Mouse (Mus musculus) kidney, postnatal 0 days (tissue): Measurements from ENCODE around the gene Slc27a3. TPM values are rescaled to one million over a fixed set of nuclear protein-coding genes. Genes with fewer than 3 reads are reported as not detected.
A peak's percentile ranks its signal among the peaks of the same experiment; 100 is the strongest.

Source experiments
- ATAC-seq: fragments of 200-750 bp; cut with Nextera tagmentation; replicated peaks from 2 replicates; pipeline ENCODE4 v1.8.0; 2017; ENCODE audit warnings: low read depth, moderate number of reproducible peaks, moderate TSS enrichment, moderate library complexity; ENCODE audit not compliant: low FRiP score
- DNase-seq: peaks from one replicate; pipeline ENCODE4 v3.0.0-alpha.2; 2016; ENCODE audit warnings: low spot score
- H3K27ac ChIP-seq: fragments of 300-500 bp; sonication (generic); 2 replicates; pipeline ENCODE4 v1.5.1; 2014; ENCODE audit warnings: mild to moderate bottlenecking
- H3K27me3 ChIP-seq: fragments of 300-500 bp; sonication (generic); 2 replicates; pipeline ENCODE4 v1.6.1; 2014; ENCODE audit warnings: low read length, mixed read lengths; ENCODE audit not compliant: insufficient read depth
- H3K36me3 ChIP-seq: fragments of 300-500 bp; sonication (generic); 2 replicates; pipeline ENCODE4 v1.6.1; 2014; ENCODE audit warnings: low read length, mixed read lengths; ENCODE audit not compliant: insufficient read depth
- H3K4me1 ChIP-seq: fragments of 300-500 bp; sonication (generic); replicated peaks from 2 replicates; pipeline ENCODE4 v1.6.1; 2014; ENCODE audit warnings: antibody characterized with exemption, low read length, mixed read lengths; ENCODE audit not compliant: insufficient read depth
- H3K4me2 ChIP-seq: fragments of 300-500 bp; sonication (generic); 2 replicates; pipeline ENCODE4 v1.6.1; 2014; ENCODE audit warnings: mild to moderate bottlenecking, low read length, moderate library complexity, mixed read lengths
- H3K4me3 ChIP-seq: fragments of 300-500 bp; sonication (generic); replicated peaks from 2 replicates; pipeline ENCODE4 v1.5.1; 2014; ENCODE audit warnings: low read depth, low read length
- H3K9ac ChIP-seq: fragments of 300-500 bp; sonication (generic); 2 replicates; pipeline ENCODE4 v1.6.1; 2014; ENCODE audit warnings: low read depth, low read length
- H3K9me3 ChIP-seq: fragments of 300-500 bp; sonication (generic); replicated peaks from 2 replicates; pipeline ENCODE4 v1.6.1; 2016; ENCODE audit warnings: low read length, inconsistent platforms, mixed read lengths
- CTCF ChIP-seq: IDR thresholded peaks from 2 replicates; pipeline ENCODE4 v1.5.1; 2016; ENCODE audit warnings: antibody characterized with exemption, low read depth, mild to moderate bottlenecking, moderate library complexity
- WGBS: fragments of 180-500 bp; shearing (Covaris S2); extraction: QIAGEN DNeasy Blood & Tissue Kit; methylation state at CpG from one replicate; pipeline ENCODE4 v1.1.7; 2014; 5-methylcytosine and 5-hydroxymethylcytosine counted together
- polyA plus RNA-seq: library from polyadenylated mRNA; unstranded; fragments of >200 nt; fragmentation: Nextera tagmentation; extraction: Ambion mirVana; gene quantifications from 2 replicates; pipeline ENCODE4 v1.2.1, GENCODE M21; 2015

Slc27a3 gene
- polyA plus RNA-seq, 1 experiment from 2014 or later: 16.1 TPM

GRCm38 (mm10) chr3:90412312-90413010 lies 22.7 kb upstream of the Slc27a3 start:
- peak; percentile 74 for ATAC-seq

GRCm38 (mm10) chr3:90408721-90409120 lies 19.0 kb upstream of the Slc27a3 start:
- H3K9ac ChIP-seq: no peak overlapping the region
- H3K4me1 ChIP-seq: no peaks in the 10 kb centered on the region
- H3K9me3 ChIP-seq: no peaks in the 10 kb centered on the region
- no peak for TF ChIP-seq CTCF
- H3K27me3 ChIP-seq: no peaks in the 10 kb centered on the region
- H3K4me2 ChIP-seq: no peak overlapping the region
- H3K27ac ChIP-seq: no peak overlapping the region
- no peak overlapping the region for H3K4me3 ChIP-seq
- ATAC-seq: no peak
- 92% methylated on average over 3 of the region's 3 CpGs for WGBS
- peaks cover 68% of the 10 kb centered on the region for H3K36me3 ChIP-seq
- DNase-seq: no peak

More at GRCm38 (mm10) chr3:90412312-90413010, 22.7 kb upstream of the Slc27a3 start:
- H3K36me3 ChIP-seq: peaks cover 59% of the 10 kb centered on the region
- H3K27me3 ChIP-seq: no peaks in the 10 kb centered on the region
- H3K9me3 ChIP-seq: no peaks in the 10 kb centered on the region
- H3K4me2 ChIP-seq: no peak overlapping the region
- H3K4me3 ChIP-seq: no peak overlapping the region
- DNase-seq: peak; percentile 83
- 36% methylated on average over 5 of the region's 5 CpGs for WGBS
- no peak overlapping the region for H3K27ac ChIP-seq
- TF ChIP-seq CTCF: peak; percentile 93
- no peaks in the 10 kb centered on the region for H3K4me1 ChIP-seq
- H3K9ac ChIP-seq: no peak overlapping the region

- ATAC-seq (no peak), DNase-seq (no peak)
- no peak overlapping the region for H3K4me3 ChIP-seq
- H3K4me1 ChIP-seq: no peaks in the 10 kb centered on the region
- H3K9ac ChIP-seq: no peak overlapping the region
- H3K27me3 ChIP-seq: no peaks in the 10 kb centered on the region
- WGBS: 97% methylated on average over 5 of the region's 5 CpGs
- no peak for TF ChIP-seq CTCF
- peaks cover 89% of the 10 kb centered on the region for H3K36me3 ChIP-seq
- no peaks in the 10 kb centered on the region for H3K9me3 ChIP-seq
- no peak overlapping the region for H3K27ac ChIP-seq
- H3K4me2 ChIP-seq: no peak overlapping the region
Measured at GRCm38 (mm10) chr3:90406414-90406813, 16.7 kb upstream of the Slc27a3 start.

- Histone ChIP-seq H3K4me1 (no peaks in the 10 kb centered on the region), H3K9ac (no peak overlapping the region), H3K4me3 (no peak overlapping the region), H3K9me3 (no peaks in the 10 kb centered on the region), H3K27ac (no peak overlapping the region), H3K4me2 (no peak overlapping the region), H3K36me3 (peaks cover 95% of the 10 kb centered on the region), H3K27me3 (no peaks in the 10 kb centered on the region)
- ATAC-seq (no peak), DNase-seq (no peak)
- no peak for TF ChIP-seq CTCF
- WGBS: 66% methylated on average over 4 of the region's 4 CpGs
Measured at GRCm38 (mm10) chr3:90404609-90405008, 14.9 kb upstream of the Slc27a3 start.

GRCm38 (mm10) chr3:90404121-90404520 lies 14.4 kb upstream of the Slc27a3 start:
- no peaks in the 10 kb centered on the region for H3K27me3 ChIP-seq
- H3K4me3 ChIP-seq: no peak overlapping the region
- H3K27ac ChIP-seq: no peak overlapping the region
- WGBS: 80% methylated on average over 3 of the region's 3 CpGs
- peaks cover 95% of the 10 kb centered on the region for H3K36me3 ChIP-seq
- TF ChIP-seq CTCF: no peak
- H3K9me3 ChIP-seq: no peaks in the 10 kb centered on the region
- no peak overlapping the region for H3K9ac ChIP-seq
- ATAC-seq: no peak
- DNase-seq: no peak
- H3K4me1 ChIP-seq: no peaks in the 10 kb centered on the region
- H3K4me2 ChIP-seq: no peak overlapping the region

GRCm38 (mm10) chr3:90400993-90401392 lies 11.3 kb upstream of the Slc27a3 start:
- H3K4me2 ChIP-seq: no peak overlapping the region
- no peaks in the 10 kb centered on the region for H3K27me3 ChIP-seq
- WGBS: 77% methylated on average over 4 of the region's 4 CpGs
- ATAC-seq: no peak
- no peak overlapping the region for H3K9ac ChIP-seq
- H3K4me1 ChIP-seq: no peaks in the 10 kb centered on the region
- no peak overlapping the region for H3K4me3 ChIP-seq
- H3K9me3 ChIP-seq: no peaks in the 10 kb centered on the region
- H3K27ac ChIP-seq: no peak overlapping the region
- no peak for DNase-seq
- peaks cover 81% of the 10 kb centered on the region for H3K36me3 ChIP-seq
- TF ChIP-seq CTCF: no peak

GRCm38 (mm10) chr3:90395629-90396028 lies 5.9 kb upstream of the Slc27a3 start:
- H3K27me3 ChIP-seq: no peaks in the 10 kb centered on the region
- H3K27ac ChIP-seq: no peak overlapping the region
- H3K4me3 ChIP-seq: no peak overlapping the region
- ATAC-seq (no peak), DNase-seq (no peak)
- 78% methylated on average over 3 of the region's 3 CpGs for WGBS
- H3K4me1 ChIP-seq: no peaks in the 10 kb centered on the region
- H3K36me3 ChIP-seq: peaks cover 69% of the 10 kb centered on the region
- no peak overlapping the region for H3K9ac ChIP-seq
- H3K9me3 ChIP-seq: no peaks in the 10 kb centered on the region
- no peak overlapping the region for H3K4me2 ChIP-seq
- no peak for TF ChIP-seq CTCF
